Comparison of ENCODE assay signal across 17 mouse cellular contexts in the genomic region with DNA sequence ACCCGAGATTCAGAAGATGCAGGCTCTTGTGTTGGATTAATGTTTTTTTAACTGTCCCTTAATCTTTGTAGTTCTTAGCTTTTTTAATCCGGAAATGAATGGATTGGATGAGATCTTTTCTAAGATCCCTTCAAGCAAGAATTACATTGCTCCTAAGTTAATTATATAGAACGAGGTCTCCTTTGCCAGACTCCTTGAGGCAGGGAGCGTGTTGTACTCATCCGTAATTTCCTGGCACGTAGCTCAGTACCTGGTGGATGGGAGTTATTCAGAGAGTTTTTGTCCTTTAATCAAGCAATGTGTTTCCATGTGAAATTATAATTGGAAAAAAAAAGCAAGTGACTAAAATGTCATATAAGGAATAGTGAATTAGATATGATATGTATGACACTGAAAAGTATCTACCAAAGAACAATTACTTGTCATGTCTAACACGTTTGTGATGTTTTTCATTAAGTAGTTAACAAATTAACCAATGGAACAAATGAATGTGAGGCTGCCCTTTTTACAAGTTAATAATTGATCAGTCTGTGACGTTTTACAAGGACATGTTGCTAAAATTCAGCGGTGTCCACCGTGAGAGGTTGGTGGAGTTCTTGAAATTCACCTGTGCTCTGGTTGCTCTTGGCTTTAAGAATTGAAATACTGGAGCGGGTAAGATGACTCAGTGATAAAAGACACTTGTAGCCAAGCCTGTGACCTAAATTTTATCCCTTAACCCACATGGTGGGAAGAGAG. TPM values are rescaled to one million over a fixed set of nuclear protein-coding genes. Genes with fewer than 3 reads are reported as not detected.
A peak's percentile ranks its signal among the peaks of the same experiment; 100 is the strongest.
DNase-seq lines count a peak whose midpoint lies in the region; ATAC-seq and TF ChIP-seq lines count a peak whose summit lies in the region.
"Had no signal": no experiment of that assay in that cellular context is flagged by ENCODE, and none has a peak within 500 bp of the region (broad histone marks: within the 10 kb centered on the region; RNA-seq: fewer than 3 reads in every experiment).

No protein-coding gene starts in this region.

- TF ChIP-seq POLR2A in kidney, adult 2 months (IDR thresholded peaks at IDR 0.05; ENCODE audit: low read depth, low read length) = no peak

- H3K4me2 ChIP-seq in midbrain, embryonic 11.5 days = no peak overlapping the region
- H3K4me2 ChIP-seq: heart, embryonic 12.5 days; limb, embryonic 12.5 days; liver, embryonic 15.5 days had no signal

- H3K27ac ChIP-seq in gastrocnemius, adult 2 months = peak overlapping the region; percentile 6; the same call in 1 of the 2 replicates
- peak overlapping the region; percentile 70 for H3K27ac ChIP-seq in kidney, adult 2 months (ENCODE audit: insufficient read depth, low read depth, low read length)
- H3K27ac ChIP-seq in midbrain, embryonic 11.5 days (ENCODE audit: low read depth, low read length) = no peak overlapping the region
- H3K27ac ChIP-seq in midbrain, embryonic 10.5 days (replicated peaks) = no peak overlapping the region
- H3K27ac ChIP-seq: limb, embryonic 12.5 days; liver, embryonic 15.5 days had no signal

- no peak for ATAC-seq in midbrain, embryonic 11.5 days (ENCODE audit: low FRiP score)
- ATAC-seq: activated CD4-positive, CD25-positive, alpha-beta regulatory T cell, adult 4 months; lung, postnatal 0 days had no signal

- peaks cover 3% of the 10 kb centered on the region for H3K36me3 ChIP-seq in kidney, adult 2 months (ENCODE audit: control insufficient read depth, insufficient read depth, low read length)
- peaks cover 14% of the 10 kb centered on the region; the same call in 1 of the 2 replicates for H3K36me3 ChIP-seq in midbrain, embryonic 11.5 days (ENCODE audit: control insufficient read depth, insufficient read depth, low read length)
- H3K36me3 ChIP-seq in midbrain, embryonic 10.5 days = peaks cover 53% of the 10 kb centered on the region

- no peaks in the 10 kb centered on the region for H3K9me3 ChIP-seq in midbrain, embryonic 11.5 days (ENCODE audit: control insufficient read depth, low read length)
- H3K9me3 ChIP-seq in midbrain, embryonic 10.5 days (replicated peaks) = no peaks in the 10 kb centered on the region
- H3K9me3 ChIP-seq: forebrain, embryonic 12.5 days; G1E; heart, embryonic 12.5 days; limb, embryonic 12.5 days; liver, embryonic 15.5 days had no signal

- H3K4me3 ChIP-seq in gastrocnemius, adult 2 months = no peak overlapping the region
- no peak overlapping the region for H3K4me3 ChIP-seq in kidney, adult 2 months (ENCODE audit: insufficient read depth, low read depth, low read length)
- H3K4me3 ChIP-seq in midbrain, embryonic 11.5 days (ENCODE audit: low read depth, low read length) = no peak overlapping the region
- H3K4me3 ChIP-seq in midbrain, embryonic 10.5 days = no peak overlapping the region
- H3K4me3 ChIP-seq: forebrain, embryonic 12.5 days; heart, embryonic 12.5 days; limb, embryonic 12.5 days; liver, embryonic 15.5 days had no signal

- DNase-seq in gastrocnemius, adult 2 months = no peak
- no peak for DNase-seq in gastrocnemius, postnatal 10 days
- DNase-seq in kidney, adult 2 months = peak; percentile 75
- no peak for DNase-seq in kidney, postnatal 10 days
- peak; percentile 80 for DNase-seq in midbrain, embryonic 11.5 days (ENCODE audit: low spot score, missing footprints)
- no peak for DNase-seq in midbrain, embryonic 10.5 days (ENCODE audit: low spot score)
- DNase-seq in kidney, postnatal 36 days = peak; percentile 35 to 57
- no peak for DNase-seq in right cerebral cortex, adult 2 months (ENCODE audit: low spot score in 2 of 2)
- DNase-seq: adrenal gland, postnatal 14 days; heart, postnatal 14 days had no signal

- intact Hi-C loops in gastrocnemius, adult 2 months (cut with DNase I) = no loop called here

- no peak for TF ChIP-seq CTCF in gastrocnemius, adult 2 months (IDR thresholded peaks at IDR 0.05)
- no peak for TF ChIP-seq CTCF in kidney, adult 2 months (conservative IDR thresholded peaks at IDR 0.05; ENCODE audit: insufficient read depth, insufficient read length, low read depth, low read length)

- WGBS in kidney, adult 2 months = 44% methylated on average over 11 of the region's 11 CpGs
- 82% methylated on average over 11 of the region's 11 CpGs for WGBS in midbrain, embryonic 11.5 days
- WGBS in midbrain, embryonic 10.5 days = 85% methylated on average over 11 of the region's 11 CpGs

- H3K27me3 ChIP-seq in kidney, adult 2 months (replicated peaks; ENCODE audit: control insufficient read depth, insufficient read depth, low read length) = no peaks in the 10 kb centered on the region
- H3K27me3 ChIP-seq in midbrain, embryonic 11.5 days (ENCODE audit: control insufficient read depth, insufficient read depth, low read length) = no peaks in the 10 kb centered on the region
- no peaks in the 10 kb centered on the region for H3K27me3 ChIP-seq in midbrain, embryonic 10.5 days (ENCODE audit: low read depth, poor library complexity, severe bottlenecking)
- H3K27me3 ChIP-seq: forebrain, embryonic 12.5 days; limb, embryonic 12.5 days; liver, embryonic 15.5 days had no signal

- no peak overlapping the region for H3K9ac ChIP-seq in midbrain, embryonic 11.5 days (ENCODE audit: low read length)
- H3K9ac ChIP-seq: forebrain, embryonic 12.5 days; heart, embryonic 12.5 days; limb, embryonic 12.5 days; liver, embryonic 15.5 days had no signal

- H3K4me1 ChIP-seq in kidney, adult 2 months (ENCODE audit: control insufficient read depth, insufficient read depth, low read length) = peaks cover 14% of the 10 kb centered on the region
- H3K4me1 ChIP-seq in midbrain, embryonic 11.5 days (ENCODE audit: control insufficient read depth, insufficient read depth, low read length) = peaks cover 3% of the 10 kb centered on the region; the same call in 1 of the 2 replicates
- H3K4me1 ChIP-seq in midbrain, embryonic 10.5 days = peaks cover 12% of the 10 kb centered on the region

RNA-seq across cellular contexts. Expression of a gene that starts 12.5 kb away (rescaled TPM):
- total RNA-seq in gastrocnemius, adult 2 months (2021) = 10 to 100 TPM; 15.1 to 16.2 TPM
- 10 to 100 TPM; 16.2 to 19.4 TPM for total RNA-seq in gastrocnemius, postnatal 10 days (2021)
- polyA plus RNA-seq in kidney, adult 2 months (2012; rRNA removed) = 7.9 and 8.8 TPM in 2 replicates
- polyA plus RNA-seq in midbrain, embryonic 11.5 days (2014; fragmentation: Nextera tagmentation; extraction: Ambion mirVana) = 38.6 and 46.5 TPM in 2 replicates
- polyA plus RNA-seq in midbrain, embryonic 10.5 days (2016; fragmentation: Nextera tagmentation; extraction: Ambion mirVana) = 28.3 and 33.5 TPM in 2 replicates

Comparison
In these comparisons a context has a peak if more than half of its experiments do, and no peak if none do; other contexts are left out.
1. DNase-seq: peak in kidney, adult 2 months (single experiment), midbrain, embryonic 11.5 days (single experiment) and kidney, postnatal 36 days (2 of 2); none in gastrocnemius, adult 2 months (single experiment), gastrocnemius, postnatal 10 days (single experiment), kidney, postnatal 10 days (single experiment), midbrain, embryonic 10.5 days (single experiment) and right cerebral cortex, adult 2 months (0 of 2).
2. H3K27ac ChIP-seq: peak in gastrocnemius, adult 2 months (single experiment) and kidney, adult 2 months (single experiment); none in midbrain, embryonic 11.5 days (single experiment) and midbrain, embryonic 10.5 days (single experiment).